Mouse (Mus musculus) cerebellum, adult 11 months (tissue): ENCODE results near the gene Inhbb.

ENCODE experiments used
- DNase-seq: peaks from one replicate; pipeline ENCODE4 v3.0.0; 2022

Inhbb gene

GRCm38 (mm10) chr1:119421576-119422421 lies at the start of gene Inhbb:
Gene Inhbb (minus strand): TSS chr1:119422248.
- DNase-seq, result no peak

DNA sequence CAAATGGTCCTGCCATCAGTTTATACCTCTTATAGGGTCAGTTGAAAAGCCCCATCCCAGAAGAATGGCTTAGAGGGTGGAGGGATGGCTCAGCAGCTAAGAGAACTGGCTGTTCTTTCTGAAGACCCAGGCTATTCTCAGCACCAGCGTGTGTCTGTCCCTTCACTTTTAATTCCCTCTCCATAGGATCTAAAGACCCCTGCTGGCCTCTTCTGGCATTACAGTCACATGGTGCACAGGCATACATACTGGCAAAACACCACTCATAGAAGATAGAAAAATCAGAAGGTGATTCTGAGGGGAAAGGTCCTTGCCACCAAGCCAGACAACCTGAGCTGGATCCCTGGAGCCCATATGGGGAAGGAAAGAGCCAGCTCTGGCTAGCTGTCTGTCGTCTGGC lies 41.3 kb upstream of the Inhbb start:
- no peak for DNase-seq

- no peak for DNase-seq
These were observed 38.0 kb upstream of the Inhbb start for GRCm38 (mm10) chr1:119460062-119460461.

GRCm38 (mm10) chr1:119457993-119458605 lies 36.1 kb upstream of the Inhbb start:
- peak; percentile 35 for DNase-seq

DNA sequence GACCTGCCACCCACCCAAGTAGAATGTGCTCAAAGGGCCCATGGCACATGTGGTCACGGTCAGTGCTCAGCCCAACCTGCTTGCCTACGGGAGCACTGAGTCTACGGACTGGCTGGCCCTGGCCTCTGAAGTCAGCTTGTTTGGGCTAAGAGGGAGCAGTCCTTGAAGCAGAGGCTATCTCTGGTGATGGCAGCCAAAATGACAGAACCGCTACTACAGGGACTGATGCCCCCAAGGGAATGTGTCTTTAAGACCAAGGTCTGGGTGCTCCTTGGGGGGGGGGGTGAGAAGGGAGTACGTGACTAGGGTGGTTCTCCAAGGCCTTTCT lies 35.4 kb upstream of the Inhbb start:
- DNase-seq, result no peak

- DNase-seq, result no peak
These were observed 34.9 kb upstream of the Inhbb start for GRCm38 (mm10) chr1:119456671-119457527.

DNA sequence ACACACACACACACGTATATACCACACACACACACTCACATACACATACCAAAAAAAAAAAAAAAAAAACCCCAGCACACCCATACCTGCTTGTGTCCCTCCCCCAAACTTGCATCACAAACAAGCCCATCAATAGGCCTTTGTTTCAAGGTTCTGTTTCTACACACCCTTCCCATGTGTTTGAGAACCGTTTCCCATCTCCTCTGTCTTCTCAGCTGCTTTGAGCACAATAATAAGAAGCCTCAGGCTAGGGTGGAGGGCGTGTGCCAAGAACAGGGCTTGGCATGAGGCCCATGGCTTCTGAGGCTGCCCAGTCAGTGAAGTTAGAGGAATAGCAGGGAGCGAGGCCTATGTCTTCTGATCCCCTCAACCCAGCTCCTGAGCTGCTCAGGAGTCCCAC lies 31.7 kb upstream of the Inhbb start:
- peak; percentile 10 for DNase-seq

GRCm38 (mm10) chr1:119451417-119451816 lies 29.4 kb upstream of the Inhbb start:
- DNase-seq, result no peak

- no peak for DNase-seq
These were observed 28.8 kb upstream of the Inhbb start for GRCm38 (mm10) chr1:119450651-119451345.

DNA sequence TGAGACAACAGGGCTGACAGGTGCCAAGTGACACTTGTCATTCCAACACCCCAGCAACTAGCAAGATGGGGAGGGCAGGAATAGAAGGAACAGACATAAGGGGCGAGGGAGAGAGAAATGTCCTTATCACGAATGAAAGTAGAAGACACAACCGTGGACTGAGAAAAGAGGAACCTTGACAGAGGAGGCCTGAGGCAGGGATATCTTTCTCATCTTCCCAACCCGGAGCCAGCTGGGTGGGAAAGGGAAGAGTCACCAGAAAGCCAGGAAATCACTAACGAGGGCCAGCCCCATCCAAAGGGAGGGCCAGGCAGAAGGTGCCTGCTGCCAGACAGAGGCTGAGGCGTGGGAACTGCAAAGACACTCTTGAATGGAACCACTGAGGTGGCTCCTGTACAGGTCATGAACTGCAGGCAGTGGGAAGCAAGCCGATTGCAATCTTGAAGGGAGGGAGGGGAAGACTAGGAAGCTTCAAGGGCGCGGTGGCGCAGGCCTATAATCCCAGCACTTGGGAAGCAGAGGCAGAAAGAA lies 24.8 kb upstream of the Inhbb start:
- DNase-seq, result no peak

DNA sequence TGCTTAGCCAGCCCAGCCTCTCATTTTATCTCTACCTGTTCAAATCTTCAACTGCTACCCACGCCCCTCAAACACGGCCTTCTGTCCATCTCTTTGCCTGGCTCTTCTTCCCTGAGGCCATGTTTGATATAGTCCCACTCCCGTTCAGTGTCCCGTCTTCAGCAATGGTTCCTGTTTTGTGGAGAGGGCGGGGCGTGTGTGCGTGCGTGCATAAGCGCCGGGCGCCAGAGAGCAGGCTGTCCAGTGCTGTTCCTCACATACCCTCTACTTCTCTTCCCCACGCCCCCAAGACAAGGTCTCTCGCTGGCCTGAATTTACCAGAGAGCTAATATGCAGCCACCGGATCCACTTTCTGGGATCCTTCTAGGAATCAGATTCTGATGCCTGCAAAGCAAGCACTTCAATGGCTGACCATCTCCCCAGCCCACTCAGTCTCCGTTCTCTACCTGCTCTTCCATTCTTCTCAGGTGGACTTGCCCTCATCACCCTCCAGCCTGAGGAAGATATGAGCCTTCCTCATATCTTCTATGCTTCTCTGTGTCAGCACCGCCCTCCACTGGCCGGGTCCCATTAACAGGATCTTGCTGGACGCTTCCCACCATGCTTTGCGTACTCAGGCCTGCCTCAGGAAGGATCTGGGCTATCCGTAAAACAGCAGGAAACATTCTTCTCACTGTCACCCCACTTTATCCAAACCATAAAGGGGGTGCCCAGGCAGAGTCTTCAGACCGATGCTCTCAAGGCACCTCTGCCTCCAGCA lies 21.7 kb upstream of the Inhbb start:
- DNase-seq, result no peak

- DNase-seq, result no peak
These were observed 20.9 kb upstream of the Inhbb start for GRCm38 (mm10) chr1:119442901-119443300.

- no peak for DNase-seq
These were observed 16.1 kb upstream of the Inhbb start for GRCm38 (mm10) chr1:119438105-119438637.

DNA sequence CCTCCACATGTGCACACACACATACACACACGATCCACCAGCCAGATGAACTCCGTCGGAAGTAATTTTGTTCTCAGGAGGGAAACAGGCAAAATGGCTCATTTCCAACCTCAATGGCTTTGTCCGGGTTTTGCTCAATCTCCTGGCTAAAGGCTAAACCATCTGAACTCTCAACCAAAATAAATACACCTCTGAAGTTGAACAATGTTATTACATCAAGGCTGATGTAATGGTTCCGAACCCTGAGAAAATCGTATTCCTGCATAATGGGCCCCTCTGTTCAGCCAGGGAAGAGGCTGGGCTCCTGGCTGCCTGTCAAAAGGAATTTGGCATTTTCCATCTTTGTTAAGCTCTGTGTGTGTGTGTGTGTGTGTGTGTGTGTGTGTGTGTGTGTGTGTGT lies 15.4 kb upstream of the Inhbb start:
- DNase-seq, result no peak

- no peak for DNase-seq
These were observed 2.3 kb upstream of the Inhbb start for GRCm38 (mm10) chr1:119424141-119424860.

DNA sequence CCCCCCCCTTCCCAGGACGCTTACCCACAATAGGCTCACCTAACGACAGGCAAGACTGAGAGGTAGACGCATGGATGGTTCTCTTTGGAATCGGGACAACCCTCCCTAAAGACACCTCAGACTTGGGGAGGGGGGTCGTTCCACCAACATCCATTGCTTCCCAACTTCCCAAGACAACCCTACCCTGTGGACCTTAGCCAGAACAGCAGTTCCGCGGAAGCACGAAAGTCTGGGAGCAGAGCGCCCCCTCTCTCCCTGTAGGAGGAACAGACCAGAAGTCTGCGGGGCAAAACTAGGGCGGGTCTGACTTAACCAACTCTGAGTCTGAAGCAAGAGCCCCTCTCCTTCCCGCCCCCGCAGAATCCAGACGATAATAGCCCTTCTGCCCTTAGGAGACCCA lies 1.5 kb upstream of the Inhbb start:
- peak; percentile 18 for DNase-seq

DNA sequence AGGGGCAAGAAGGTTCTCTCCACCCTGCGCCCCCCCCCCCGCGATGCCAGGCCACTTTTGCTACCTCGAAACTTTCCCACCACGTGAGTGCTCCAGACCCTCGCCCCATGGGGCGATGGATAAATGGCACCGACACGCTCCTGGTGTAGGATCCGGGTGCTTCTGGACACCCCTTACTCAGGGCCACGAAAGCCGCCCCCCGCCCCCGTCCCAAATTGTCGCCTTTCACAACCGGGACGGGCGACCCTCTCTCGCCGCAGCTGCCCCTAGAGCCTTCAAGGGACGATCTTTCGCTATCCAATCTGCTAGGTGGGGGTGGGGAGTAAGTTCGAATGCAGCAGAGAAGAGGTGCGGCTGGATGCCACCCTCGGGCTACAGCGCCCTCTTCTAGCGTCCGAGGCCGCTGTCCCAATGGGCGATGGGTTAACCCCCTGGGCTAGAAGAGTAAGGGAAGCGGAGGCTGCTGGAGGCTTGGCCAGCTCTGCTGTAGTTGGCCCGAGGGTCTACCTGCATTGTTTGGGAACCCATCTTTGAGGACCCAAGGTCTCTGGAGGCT lies 490 bp upstream of the Inhbb start:
- DNase-seq, result no peak

- DNase-seq, result no peak
These were observed 968 bp downstream of the Inhbb start for GRCm38 (mm10) chr1:119420984-119421575.

DNA sequence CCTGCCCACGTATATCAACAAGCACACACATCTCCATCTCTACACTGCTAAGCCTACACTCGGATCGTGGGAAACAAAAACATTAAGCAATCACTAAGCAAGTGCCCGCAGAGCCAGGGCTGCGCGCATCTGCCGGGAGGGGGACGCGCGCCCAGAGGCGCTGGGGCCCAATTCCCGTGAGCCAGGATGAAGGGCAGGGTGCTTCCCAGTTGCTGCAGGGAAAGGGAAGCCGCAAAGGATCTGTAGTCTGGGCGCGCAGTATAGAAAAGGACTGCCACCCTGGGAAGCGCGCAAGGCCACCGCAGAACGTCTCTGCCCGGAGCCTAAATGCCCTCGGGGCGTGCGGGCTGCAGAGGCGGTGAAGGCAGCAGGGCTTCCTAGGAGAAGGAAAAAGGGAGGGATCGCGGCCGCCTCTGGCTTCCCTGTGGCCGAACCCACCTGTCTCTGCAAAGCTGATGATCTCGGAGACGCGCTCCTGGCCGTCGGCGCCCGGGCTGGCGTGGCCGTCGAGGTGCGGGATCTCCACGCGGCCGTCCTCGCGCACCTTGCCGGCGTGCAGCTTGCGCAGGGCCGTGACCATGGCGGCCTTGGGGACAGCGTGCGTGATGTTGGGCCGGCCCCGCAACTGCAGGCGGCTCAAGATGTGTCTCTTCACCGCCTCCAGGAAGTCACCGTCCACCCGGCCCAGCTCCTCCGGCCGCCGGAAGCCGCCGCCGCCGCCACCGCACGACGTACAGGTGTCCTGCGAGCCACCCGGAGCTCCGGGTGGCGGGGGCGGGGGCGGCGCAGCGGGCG lies 1.7 kb downstream of the Inhbb start:
- DNase-seq, result no peak
